Mouse (Mus musculus): ENCODE results near the gene Olfr1173. TPM values are rescaled to one million over a fixed set of nuclear protein-coding genes. Genes with fewer than 3 reads are reported as not detected.

The Olfr1173 gene
- polyA plus RNA-seq (2016; fragmentation: Nextera tagmentation; extraction: Ambion mirVana), result not detected in 2 replicates

DNA sequence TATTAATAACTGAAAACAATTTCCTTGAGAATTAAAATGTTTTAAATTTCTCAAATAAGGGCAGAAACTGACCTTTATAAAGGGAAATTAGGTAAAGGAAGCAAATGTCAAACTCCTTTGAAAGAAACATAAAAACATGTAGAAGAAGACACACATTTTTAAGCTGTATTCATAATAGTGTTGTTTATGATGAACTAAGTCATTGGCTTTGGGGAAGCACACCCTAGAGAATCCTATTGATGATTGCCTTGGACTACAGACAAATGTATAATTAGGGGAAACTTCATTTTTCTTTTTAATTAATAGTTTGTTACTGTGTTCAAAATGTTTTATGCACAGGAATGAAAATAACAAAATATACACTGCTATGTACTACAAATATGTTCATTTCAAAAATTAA is at the start of gene Olfr1173:
Gene Olfr1173 (minus strand): TSS at position 101 of the 400 bp plus-strand sequence.
- H3K9me3 ChIP-seq (replicated peaks), result no peaks in the 10 kb centered on the region

DNA sequence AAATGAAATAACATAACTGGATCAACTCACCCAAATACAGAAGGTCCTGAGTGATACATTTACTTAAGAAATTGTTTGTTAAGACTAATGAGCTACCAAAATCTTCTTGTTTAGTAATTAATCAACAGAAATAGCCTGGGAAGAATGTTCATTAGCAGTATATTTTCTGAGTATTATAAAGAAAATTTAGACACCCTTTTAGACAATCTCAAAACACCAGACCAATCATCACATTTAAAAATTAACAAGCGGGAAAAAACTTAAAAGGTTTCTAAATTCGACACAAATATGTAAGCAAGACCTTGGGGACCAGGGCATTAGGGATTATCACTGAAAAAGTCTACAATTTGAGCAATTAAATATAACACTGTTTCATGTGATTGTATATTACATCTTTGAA is 47.4 kb upstream of the Olfr1173 start, which contains the start of gene Olfr1175-ps:
Gene Olfr1175-ps (minus strand): TSS at position 101 of the 400 bp plus-strand sequence.
- Histone ChIP-seq H3K27me3 (ENCODE audit: low read depth, poor library complexity, severe bottlenecking) (no peaks in the 10 kb centered on the region), H3K36me3 (no peaks in the 10 kb centered on the region), H3K4me3 (no peak within 1 kb of the TSS), H3K4me1 (no peaks in the 10 kb centered on the region), H3K27ac (replicated peaks) (no peak within 1 kb of the TSS), H3K9me3 (replicated peaks) (no peaks in the 10 kb centered on the region)
- 84% methylated on average over 2 of the region's 2 CpGs for WGBS
- no peak for DNase-seq (ENCODE audit: low spot score)

More for the DNA sequence above, at the start of gene Olfr1173:
- no peak for DNase-seq (ENCODE audit: low spot score)
- Histone ChIP-seq H3K4me1 (no peaks in the 10 kb centered on the region), H3K4me3 (no peak within 1 kb of the TSS), H3K36me3 (no peaks in the 10 kb centered on the region), H3K27ac (replicated peaks) (no peak within 1 kb of the TSS), H3K27me3 (ENCODE audit: low read depth, poor library complexity, severe bottlenecking) (no peaks in the 10 kb centered on the region)

DNA sequence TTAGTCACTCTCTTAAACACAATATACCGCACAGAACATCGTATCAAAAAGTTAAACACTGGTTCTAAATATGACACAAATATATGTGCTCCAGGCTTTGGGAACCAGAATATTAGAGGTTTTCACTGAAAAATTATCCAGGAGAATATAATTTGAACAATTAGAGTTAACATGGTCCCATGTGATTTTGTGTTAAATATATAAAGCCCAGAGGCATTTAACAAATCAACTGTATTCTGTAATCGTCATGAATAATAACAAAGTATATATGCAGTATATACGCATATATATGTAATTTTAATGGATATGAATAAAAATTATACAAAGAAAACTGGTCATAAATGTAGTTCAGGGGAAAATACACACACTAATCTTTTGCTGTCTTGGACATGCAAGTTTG is 35.4 kb upstream of the Olfr1173 start, which contains the start of gene Olfr1174-ps:
Gene Olfr1174-ps (minus strand): TSS at position 101 of the 400 bp plus-strand sequence.
- 91% methylated on average over 4 of the region's 4 CpGs for WGBS
- H3K9me3 ChIP-seq (replicated peaks), result no peaks in the 10 kb centered on the region
- no peak for DNase-seq (ENCODE audit: low spot score)
- H3K4me3 ChIP-seq, result no peak within 1 kb of the TSS
- H3K4me1 ChIP-seq, result no peaks in the 10 kb centered on the region
- no peaks in the 10 kb centered on the region for H3K27me3 ChIP-seq (ENCODE audit: low read depth, poor library complexity, severe bottlenecking)
- no peaks in the 10 kb centered on the region for H3K36me3 ChIP-seq
- H3K27ac ChIP-seq (replicated peaks), result no peak within 1 kb of the TSS

DNA sequence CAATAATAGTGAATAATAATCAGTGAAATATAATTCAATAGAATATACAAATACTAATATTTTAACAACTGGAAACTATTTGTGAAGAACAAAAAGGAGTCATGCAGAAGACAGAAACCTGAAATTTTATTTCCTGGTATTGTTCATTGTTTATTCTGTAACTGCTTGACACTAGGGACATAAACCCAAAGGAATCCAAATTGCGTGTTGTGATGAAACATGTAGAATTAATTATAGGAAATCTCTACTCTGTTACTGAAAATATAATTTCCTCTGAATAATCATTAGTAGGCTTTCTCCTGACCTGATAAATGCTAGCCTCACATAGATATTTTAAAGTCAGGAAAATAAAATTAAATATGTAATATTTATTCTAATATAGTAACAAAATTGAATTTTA is 51.4 kb downstream of the Olfr1173 start, which contains the start of gene Olfr1170:
Gene Olfr1170 (minus strand): TSS at position 101 of the 400 bp plus-strand sequence.
- H3K27me3 ChIP-seq (ENCODE audit: low read depth, poor library complexity, severe bottlenecking), result no peaks in the 10 kb centered on the region
- no peak within 1 kb of the TSS for H3K4me3 ChIP-seq
- no peak within 1 kb of the TSS for H3K27ac ChIP-seq (replicated peaks)
- no peaks in the 10 kb centered on the region for H3K9me3 ChIP-seq (replicated peaks)
- no peak for DNase-seq (ENCODE audit: low spot score)
- WGBS, result 93% methylated on average over 1 of the region's 1 CpGs
- H3K36me3 ChIP-seq, result no peaks in the 10 kb centered on the region
- H3K4me1 ChIP-seq, result no peaks in the 10 kb centered on the region

Other genes with a start within 250 kb of the Olfr1173 start
- not detected in 2 replicates for gene Olfr73, start 242.2 kb downstream of the Olfr1173 start, polyA plus RNA-seq (2016; fragmentation: Nextera tagmentation; extraction: Ambion mirVana)
- not detected in 2 replicates for gene Olfr1162, start 228.7 kb downstream of the Olfr1173 start, polyA plus RNA-seq (2016; fragmentation: Nextera tagmentation; extraction: Ambion mirVana)
- gene Olfr1163, start 208.0 kb downstream of the Olfr1173 start, polyA plus RNA-seq (2016; fragmentation: Nextera tagmentation; extraction: Ambion mirVana), result not detected in 2 replicates
- not detected in 2 replicates for gene Olfr1164, start 185.9 kb downstream of the Olfr1173 start, polyA plus RNA-seq (2016; fragmentation: Nextera tagmentation; extraction: Ambion mirVana)
- not detected in 2 replicates for gene Olfr1166, start 151.6 kb downstream of the Olfr1173 start, polyA plus RNA-seq (2016; fragmentation: Nextera tagmentation; extraction: Ambion mirVana)
- not detected in 2 replicates for gene Olfr1167, start 124.7 kb downstream of the Olfr1173 start, polyA plus RNA-seq (2016; fragmentation: Nextera tagmentation; extraction: Ambion mirVana)
- not detected in 2 replicates for gene Olfr1168, start 98.0 kb downstream of the Olfr1173 start, polyA plus RNA-seq (2016; fragmentation: Nextera tagmentation; extraction: Ambion mirVana)
- gene Olfr1170, start 51.5 kb downstream of the Olfr1173 start, polyA plus RNA-seq (2016; fragmentation: Nextera tagmentation; extraction: Ambion mirVana), result not detected in 2 replicates
- not detected in 2 replicates for gene Olfr1174-ps, start 35.3 kb upstream of the Olfr1173 start, polyA plus RNA-seq (2016; fragmentation: Nextera tagmentation; extraction: Ambion mirVana)
- gene Olfr1175-ps, start 47.3 kb upstream of the Olfr1173 start, polyA plus RNA-seq (2016; fragmentation: Nextera tagmentation; extraction: Ambion mirVana), result not detected in 2 replicates
- gene Olfr1176, start 56.8 kb upstream of the Olfr1173 start, polyA plus RNA-seq (2016; fragmentation: Nextera tagmentation; extraction: Ambion mirVana), result not detected in 2 replicates
- not detected in 2 replicates for gene Olfr1177-ps, start 66.6 kb upstream of the Olfr1173 start, polyA plus RNA-seq (2016; fragmentation: Nextera tagmentation; extraction: Ambion mirVana)
- not detected in 2 replicates for gene Olfr1178, start 107.2 kb upstream of the Olfr1173 start, polyA plus RNA-seq (2016; fragmentation: Nextera tagmentation; extraction: Ambion mirVana)
- gene Olfr1179, start 126.6 kb upstream of the Olfr1173 start, polyA plus RNA-seq (2016; fragmentation: Nextera tagmentation; extraction: Ambion mirVana), result not detected in 2 replicates
- gene Olfr1180, start 139.3 kb upstream of the Olfr1173 start, polyA plus RNA-seq (2016; fragmentation: Nextera tagmentation; extraction: Ambion mirVana), result not detected in 2 replicates
- not detected in 2 replicates for gene Olfr1181, start 146.3 kb upstream of the Olfr1173 start, polyA plus RNA-seq (2016; fragmentation: Nextera tagmentation; extraction: Ambion mirVana)
- gene Gm13757, start 169.3 kb upstream of the Olfr1173 start, polyA plus RNA-seq (2016; fragmentation: Nextera tagmentation; extraction: Ambion mirVana), result not detected in 2 replicates
- not detected in 2 replicates for gene Olfr1183, start 175.0 kb upstream of the Olfr1173 start, polyA plus RNA-seq (2016; fragmentation: Nextera tagmentation; extraction: Ambion mirVana)
- not detected in 2 replicates for gene Olfr1184, start 203.7 kb upstream of the Olfr1173 start, polyA plus RNA-seq (2016; fragmentation: Nextera tagmentation; extraction: Ambion mirVana)
- gene Olfr1185-ps1, start 213.4 kb upstream of the Olfr1173 start, polyA plus RNA-seq (2016; fragmentation: Nextera tagmentation; extraction: Ambion mirVana), result not detected in 2 replicates
- not detected in 2 replicates for gene Olfr1186, start 238.7 kb upstream of the Olfr1173 start, polyA plus RNA-seq (2016; fragmentation: Nextera tagmentation; extraction: Ambion mirVana)

Measured in midbrain, embryonic 10.5 days (tissue).